Mouse (Mus musculus): ENCODE measurements around the gene Syngap1. TPM values are rescaled to one million over a fixed set of nuclear protein-coding genes. Genes with fewer than 3 reads are reported as not detected.

The Syngap1 gene
- polyA plus RNA-seq, 1 experiment from 2014 or later: 3.2 TPM

- H3K27ac ChIP-seq (ENCODE audit: low read depth, low read length): no peak overlapping the region
- H3K27me3 ChIP-seq (ENCODE audit: control insufficient read depth, insufficient read depth, low read length): no peaks in the 10 kb centered on the region
- DNase-seq (ENCODE audit: low spot score): no peak
- 87% methylated on average over 10 of the region's 10 CpGs for WGBS
- H3K9me3 ChIP-seq (ENCODE audit: control insufficient read depth, low read length): no peaks in the 10 kb centered on the region
- H3K4me3 ChIP-seq (ENCODE audit: low read depth, low read length): no peak overlapping the region
- no peaks in the 10 kb centered on the region for H3K4me1 ChIP-seq (replicated peaks; ENCODE audit: control insufficient read depth, insufficient read depth, low read length)
- no peak for ATAC-seq (replicated peaks; ENCODE audit: low FRiP score)
- no peak overlapping the region for H3K4me2 ChIP-seq (ENCODE audit: low read depth, low read length, severe bottlenecking)
- no peaks in the 10 kb centered on the region for H3K36me3 ChIP-seq (ENCODE audit: control insufficient read depth, insufficient read depth, low read length)
- H3K9ac ChIP-seq (ENCODE audit: low read length): no peak overlapping the region
These were observed 70.1 kb downstream of the Syngap1 start for GRCm38 (mm10) chr17:27011167-27011566.

GRCm38 (mm10) chr17:27011998-27012672, 71.1 kb downstream of the Syngap1 start:
- no peak for DNase-seq (ENCODE audit: low spot score)
- no peaks in the 10 kb centered on the region for H3K9me3 ChIP-seq (ENCODE audit: control insufficient read depth, low read length)

DNA sequence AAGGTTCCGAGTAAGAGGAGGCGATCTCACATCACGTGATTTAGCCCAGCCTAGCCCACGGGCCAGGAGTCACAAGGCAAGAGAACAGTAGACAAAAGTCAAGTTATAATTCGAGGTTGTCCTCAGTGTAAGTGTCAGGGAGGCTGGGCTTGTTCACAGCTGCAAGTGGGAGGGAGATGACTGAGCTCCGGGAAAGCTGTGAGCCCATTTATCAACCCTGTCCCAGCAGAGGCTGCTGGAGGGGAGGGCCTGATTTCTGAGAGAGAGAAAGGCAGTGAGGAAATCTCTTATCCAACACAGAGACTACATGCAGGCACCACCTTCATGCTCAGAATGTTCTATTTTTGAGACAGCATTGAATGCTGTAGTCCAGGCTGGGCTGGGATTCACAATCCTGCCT, 71.9 kb downstream of the Syngap1 start:
- Histone ChIP-seq H3K27ac (ENCODE audit: low read depth, low read length) (no peak overlapping the region), H3K4me3 (ENCODE audit: low read depth, low read length) (no peak overlapping the region), H3K4me2 (ENCODE audit: low read depth, low read length, severe bottlenecking) (no peak overlapping the region), H3K9ac (ENCODE audit: low read length) (no peak overlapping the region), H3K27me3 (ENCODE audit: control insufficient read depth, insufficient read depth, low read length) (no peaks in the 10 kb centered on the region), H3K4me1 (replicated peaks; ENCODE audit: control insufficient read depth, insufficient read depth, low read length) (no peaks in the 10 kb centered on the region), H3K36me3 (ENCODE audit: control insufficient read depth, insufficient read depth, low read length) (no peaks in the 10 kb centered on the region), H3K9me3 (ENCODE audit: control insufficient read depth, low read length) (no peaks in the 10 kb centered on the region)
- ATAC-seq (replicated peaks; ENCODE audit: low FRiP score) (no peak), DNase-seq (ENCODE audit: low spot score) (no peak)
- WGBS: 58% methylated on average over 6 of the region's 6 CpGs

More at GRCm38 (mm10) chr17:27011998-27012672, 71.1 kb downstream of the Syngap1 start:
- Histone ChIP-seq H3K36me3 (ENCODE audit: control insufficient read depth, insufficient read depth, low read length) (no peaks in the 10 kb centered on the region), H3K27me3 (ENCODE audit: control insufficient read depth, insufficient read depth, low read length) (no peaks in the 10 kb centered on the region), H3K27ac (ENCODE audit: low read depth, low read length) (no peak overlapping the region), H3K4me1 (replicated peaks; ENCODE audit: control insufficient read depth, insufficient read depth, low read length) (no peaks in the 10 kb centered on the region), H3K4me2 (ENCODE audit: low read depth, low read length, severe bottlenecking) (no peak overlapping the region), H3K4me3 (ENCODE audit: low read depth, low read length) (no peak overlapping the region), H3K9ac (ENCODE audit: low read length) (no peak overlapping the region)
- 69% methylated on average over 14 of the region's 14 CpGs for WGBS
- no peak for ATAC-seq (replicated peaks; ENCODE audit: low FRiP score)

GRCm38 (mm10) chr17:27017564-27018499, 76.8 kb downstream of the Syngap1 start:
- DNase-seq (ENCODE audit: low spot score) (peak; percentile 91), ATAC-seq (replicated peaks; ENCODE audit: low FRiP score) (peak; percentile 64)
- no peak overlapping the region for H3K27ac ChIP-seq (ENCODE audit: low read depth, low read length)
- peaks cover 3% of the 10 kb centered on the region; the same call in 1 of the 2 replicates for H3K4me1 ChIP-seq (replicated peaks; ENCODE audit: control insufficient read depth, insufficient read depth, low read length)
- H3K9ac ChIP-seq (ENCODE audit: low read length): peak overlapping the region; percentile 62
- peak overlapping the region; percentile 35 for H3K4me3 ChIP-seq (ENCODE audit: low read depth, low read length)
- WGBS: 10% methylated on average over 34 of the region's 34 CpGs
- H3K27me3 ChIP-seq (ENCODE audit: control insufficient read depth, insufficient read depth, low read length): no peaks in the 10 kb centered on the region
- H3K36me3 ChIP-seq (ENCODE audit: control insufficient read depth, insufficient read depth, low read length): peaks cover 6% of the 10 kb centered on the region; the same call in 1 of the 2 replicates
- peak overlapping the region; percentile 69 for H3K4me2 ChIP-seq (ENCODE audit: low read depth, low read length, severe bottlenecking)
- H3K9me3 ChIP-seq (ENCODE audit: control insufficient read depth, low read length): no peaks in the 10 kb centered on the region

DNA sequence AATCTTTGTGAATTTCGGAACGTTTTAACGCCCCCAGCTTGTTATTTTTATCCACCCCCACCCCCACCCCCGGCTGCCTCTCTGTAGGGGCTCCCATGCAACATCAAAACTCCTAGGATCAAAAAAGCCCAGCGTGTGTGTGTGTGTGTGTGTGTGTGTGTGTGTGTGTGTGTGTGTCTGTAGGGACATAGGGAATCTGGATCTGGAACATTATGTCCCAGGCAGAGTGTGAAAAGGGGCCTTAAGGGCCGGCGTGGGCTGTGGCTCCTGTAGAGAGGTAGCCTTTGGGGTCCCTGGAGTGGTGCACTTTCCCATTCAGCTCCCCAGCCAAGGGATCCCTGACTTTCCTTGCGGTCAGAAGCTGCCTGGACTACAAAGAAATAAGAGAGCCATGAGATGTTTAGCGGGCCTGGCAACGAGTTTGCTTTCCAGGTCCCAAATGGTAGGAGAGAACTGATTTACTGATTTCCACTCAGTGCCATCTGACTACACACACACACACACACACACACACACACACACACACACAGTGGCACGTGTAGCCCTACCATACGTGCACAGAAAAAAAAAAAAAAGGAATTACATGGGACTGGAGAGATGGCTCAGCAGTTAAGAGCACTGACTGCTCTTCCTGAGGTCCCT, 77.6 kb downstream of the Syngap1 start:
- DNase-seq (ENCODE audit: low spot score) (no peak), ATAC-seq (replicated peaks; ENCODE audit: low FRiP score) (no peak)
- Histone ChIP-seq H3K9ac (ENCODE audit: low read length) (peak overlapping the region; percentile 62; the same call in 1 of the 2 replicates), H3K4me2 (ENCODE audit: low read depth, low read length, severe bottlenecking) (peak overlapping the region; percentile 69), H3K9me3 (ENCODE audit: control insufficient read depth, low read length) (no peaks in the 10 kb centered on the region), H3K27ac (ENCODE audit: low read depth, low read length) (no peak overlapping the region), H3K4me3 (ENCODE audit: low read depth, low read length) (peak overlapping the region; percentile 35), H3K36me3 (ENCODE audit: control insufficient read depth, insufficient read depth, low read length) (peaks cover 6% of the 10 kb centered on the region; the same call in 1 of the 2 replicates), H3K27me3 (ENCODE audit: control insufficient read depth, insufficient read depth, low read length) (no peaks in the 10 kb centered on the region), H3K4me1 (replicated peaks; ENCODE audit: control insufficient read depth, insufficient read depth, low read length) (peaks cover 3% of the 10 kb centered on the region; the same call in 1 of the 2 replicates)
- WGBS: 38% methylated on average over 12 of the region's 12 CpGs

GRCm38 (mm10) chr17:27021076-27021475, 80.0 kb downstream of the Syngap1 start:
- H3K9me3 ChIP-seq (ENCODE audit: control insufficient read depth, low read length): no peaks in the 10 kb centered on the region
- no peak overlapping the region for H3K27ac ChIP-seq (ENCODE audit: low read depth, low read length)
- H3K4me2 ChIP-seq (ENCODE audit: low read depth, low read length, severe bottlenecking): no peak overlapping the region
- WGBS: 92% methylated on average over 14 of the region's 14 CpGs
- no peak overlapping the region for H3K9ac ChIP-seq (ENCODE audit: low read length)
- no peaks in the 10 kb centered on the region for H3K27me3 ChIP-seq (ENCODE audit: control insufficient read depth, insufficient read depth, low read length)
- H3K4me3 ChIP-seq (ENCODE audit: low read depth, low read length): no peak overlapping the region
- H3K36me3 ChIP-seq (ENCODE audit: control insufficient read depth, insufficient read depth, low read length): peaks cover 6% of the 10 kb centered on the region; the same call in 1 of the 2 replicates
- DNase-seq (ENCODE audit: low spot score) (no peak), ATAC-seq (replicated peaks; ENCODE audit: low FRiP score) (no peak)
- H3K4me1 ChIP-seq (replicated peaks; ENCODE audit: control insufficient read depth, insufficient read depth, low read length): peaks cover 3% of the 10 kb centered on the region; the same call in 1 of the 2 replicates

DNA sequence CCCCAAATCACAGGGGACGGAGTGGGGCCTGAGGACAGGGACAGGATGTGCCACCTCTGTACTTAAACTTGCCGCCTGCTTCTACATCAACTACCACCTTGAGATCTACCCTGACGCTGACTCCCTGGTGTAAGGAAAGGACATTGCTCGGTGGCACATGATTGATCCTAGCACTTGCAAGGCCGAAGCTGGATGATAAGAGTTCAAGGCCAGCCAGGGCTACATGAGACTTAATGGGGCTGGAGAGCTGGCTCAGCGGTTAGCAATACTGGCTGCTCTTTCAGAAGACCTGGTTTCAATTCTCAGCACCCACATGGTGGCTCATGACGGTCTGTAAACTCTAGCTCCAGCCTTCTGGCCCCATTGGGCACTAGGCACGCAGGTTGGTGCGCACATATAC, 80.7 kb downstream of the Syngap1 start:
- H3K27ac ChIP-seq (ENCODE audit: low read depth, low read length): no peak overlapping the region
- no peak for ATAC-seq (replicated peaks; ENCODE audit: low FRiP score)
- H3K4me1 ChIP-seq (replicated peaks; ENCODE audit: control insufficient read depth, insufficient read depth, low read length): peaks cover 3% of the 10 kb centered on the region; the same call in 1 of the 2 replicates
- WGBS: 95% methylated on average over 9 of the region's 9 CpGs
- H3K4me2 ChIP-seq (ENCODE audit: low read depth, low read length, severe bottlenecking): no peak overlapping the region
- H3K27me3 ChIP-seq (ENCODE audit: control insufficient read depth, insufficient read depth, low read length): no peaks in the 10 kb centered on the region
- H3K36me3 ChIP-seq (ENCODE audit: control insufficient read depth, insufficient read depth, low read length): peaks cover 6% of the 10 kb centered on the region; the same call in 1 of the 2 replicates
- H3K9me3 ChIP-seq (ENCODE audit: control insufficient read depth, low read length): no peaks in the 10 kb centered on the region
- no peak overlapping the region for H3K9ac ChIP-seq (ENCODE audit: low read length)
- H3K4me3 ChIP-seq (ENCODE audit: low read depth, low read length): no peak overlapping the region
- DNase-seq (ENCODE audit: low spot score): no peak
